Mouse (Mus musculus) MEL (cell line): ENCODE measurements around the gene Cd48. TPM values are rescaled to one million over a fixed set of nuclear protein-coding genes. Genes with fewer than 3 reads are reported as not detected.

Experiments
- DNase-seq: peaks from one replicate; pipeline ENCODE4 v3.0.0; 2011; ENCODE audit warnings: low read depth, low spot score
- H3K27ac ChIP-seq: 2 replicates; pipeline ENCODE4 v1.5.1; 2012; ENCODE audit warnings: low read depth, mild to moderate bottlenecking, control low read depth, low read length, moderate library complexity; ENCODE audit not compliant: control insufficient read depth
- H3K27me3 ChIP-seq, 2 experiments: fragments of 150-350 bp in 1 of 2; sonication (generic) in 1 of 2; 2 replicates each; pipeline ENCODE4 v1.6.1; 2012; ENCODE audit warnings: low read length in 2 of 2, mild to moderate bottlenecking in 2 of 2, improper control_type of control experiment in 1 of 2, moderate library complexity in 1 of 2; ENCODE audit not compliant: insufficient read depth in 2 of 2, control insufficient read depth in 1 of 2
- H3K36me3 ChIP-seq, 2 experiments: 2 replicates each; pipeline ENCODE4 v1.6.1; 2012 to 2014; ENCODE audit warnings: low read length in 2 of 2, improper control_type of control experiment in 1 of 2, inconsistent platforms in 1 of 2, mild to moderate bottlenecking in 1 of 2; ENCODE audit not compliant: insufficient read depth in 2 of 2, control insufficient read depth in 1 of 2
- H3K4me1 ChIP-seq, 2 experiments: fragments of 150-350 bp in 1 of 2; sonication (generic) in 1 of 2; 2 replicates each; pipeline ENCODE4 v1.6.1; 2012; ENCODE audit warnings: low read length in 2 of 2, improper control_type of control experiment in 1 of 2, mild to moderate bottlenecking in 1 of 2; ENCODE audit not compliant: insufficient read depth in 2 of 2, control insufficient read depth in 1 of 2
- H3K4me3 ChIP-seq, 2 experiments: fragments of 150-350 bp in 1 of 2; sonication (generic) in 1 of 2; 2 replicates each; pipeline ENCODE4 v1.5.1; 2012; ENCODE audit warnings: low read depth in 2 of 2, low read length in 2 of 2, mild to moderate bottlenecking in 2 of 2, moderate library complexity in 2 of 2, control low read depth in 1 of 2, improper control_type of control experiment in 1 of 2; ENCODE audit not compliant: control insufficient read depth in 1 of 2, insufficient read depth in 1 of 2
- H3K79me2 ChIP-seq: 2 replicates; pipeline ENCODE4 v1.6.1; 2012; ENCODE audit warnings: mild to moderate bottlenecking, low read length, moderate library complexity; ENCODE audit not compliant: control insufficient read depth, poor library complexity, insufficient read depth
- H3K9ac ChIP-seq: 2 replicates; pipeline ENCODE4 v1.6.1; 2012; ENCODE audit warnings: low read depth, mild to moderate bottlenecking, control low read depth, low read length, moderate library complexity; ENCODE audit not compliant: control insufficient read depth, poor library complexity, severe bottlenecking
- H3K9me3 ChIP-seq: fragments of 150-350 bp; sonication (generic); replicated peaks from 2 replicates; pipeline ENCODE4 v1.6.1; 2012; ENCODE audit warnings: mild to moderate bottlenecking, low read length, improper control_type of control experiment, moderate library complexity; ENCODE audit not compliant: insufficient read depth
- BHLHE40 ChIP-seq: IDR thresholded peaks from 2 replicates; pipeline ENCODE4 v1.6.1; 2012; ENCODE audit warnings: low read depth, mild to moderate bottlenecking, inconsistent platforms, low read length, improper control_type of control experiment, borderline replicate concordance
- CHD1 ChIP-seq: IDR thresholded peaks from 2 replicates; pipeline ENCODE4 v1.6.1; 2012; ENCODE audit warnings: low read depth, mild to moderate bottlenecking, inconsistent platforms, low read length, improper control_type of control experiment
- CHD2 ChIP-seq: IDR thresholded peaks from 2 replicates; pipeline ENCODE4 v1.6.1; 2011; ENCODE audit warnings: low read length, improper control_type of control experiment
- CTCF ChIP-seq, 3 experiments: IDR thresholded peaks in 2 of 3; conservative IDR thresholded peaks in 1 of 3; 2 replicates each; pipeline ENCODE4 v1.5.1; 2011 to 2012; ENCODE audit warnings: low read length in 3 of 3, low read depth in 2 of 3, mild to moderate bottlenecking in 2 of 3, improper control_type of control experiment in 1 of 3, inconsistent platforms in 1 of 3, mixed read lengths in 1 of 3, moderate library complexity in 1 of 3; ENCODE audit not compliant: control insufficient read depth in 1 of 3, insufficient read depth in 1 of 3, poor library complexity in 1 of 3, severe bottlenecking in 1 of 3
- ELF1 ChIP-seq: IDR thresholded peaks from 2 replicates; pipeline ENCODE4 v1.6.1; 2014; ENCODE audit warnings: low read depth, mild to moderate bottlenecking, inconsistent platforms, low read length, improper control_type of control experiment, moderate library complexity
- EP300 ChIP-seq, 2 experiments: IDR thresholded peaks; 2 replicates each; pipeline ENCODE4 v1.6.1; 2011; ENCODE audit warnings: improper control_type of control experiment in 2 of 2, low read length in 2 of 2, low read depth in 1 of 2, mild to moderate bottlenecking in 1 of 2
- ETS1 ChIP-seq: IDR thresholded peaks from 2 replicates; pipeline ENCODE4 v1.6.1; 2012; ENCODE audit warnings: low read depth, mild to moderate bottlenecking, inconsistent platforms, low read length, improper control_type of control experiment, moderate library complexity
- GATA1 ChIP-seq: IDR thresholded peaks from 2 replicates; pipeline ENCODE4 v1.6.1; 2011; ENCODE audit warnings: low read depth, low read length, improper control_type of control experiment
- HCFC1 ChIP-seq: IDR thresholded peaks from 2 replicates; pipeline ENCODE4 v1.6.1; 2012; ENCODE audit warnings: low read depth, mild to moderate bottlenecking, inconsistent platforms, low read length, improper control_type of control experiment, moderate library complexity
- JUND ChIP-seq: IDR thresholded peaks from 2 replicates; pipeline ENCODE4 v1.6.1; 2011; ENCODE audit warnings: low read depth, mild to moderate bottlenecking, improper control_type of control experiment, low read length
- KAT2A ChIP-seq: conservative IDR thresholded peaks from 2 replicates; pipeline ENCODE4 v1.6.1; 2012; ENCODE audit warnings: low read depth, low read length, improper control_type of control experiment, inconsistent platforms
- MAFK ChIP-seq: IDR thresholded peaks from 2 replicates; pipeline ENCODE4 v1.6.1; 2011; ENCODE audit warnings: low read depth, mild to moderate bottlenecking, low read length, improper control_type of control experiment, borderline replicate concordance
- MAX ChIP-seq: IDR thresholded peaks from 2 replicates; pipeline ENCODE4 v1.6.1; 2011; ENCODE audit warnings: low read length, improper control_type of control experiment
- MAZ ChIP-seq: IDR thresholded peaks from 2 replicates; pipeline ENCODE4 v1.6.1; 2012; ENCODE audit warnings: low read depth, mild to moderate bottlenecking, inconsistent platforms, low read length, improper control_type of control experiment
- MXI1 ChIP-seq: IDR thresholded peaks from 2 replicates; pipeline ENCODE4 v1.6.1; 2011; ENCODE audit warnings: mild to moderate bottlenecking, low read depth, low read length, improper control_type of control experiment
- MYB ChIP-seq: IDR thresholded peaks from 2 replicates; pipeline ENCODE4 v1.6.1; 2011; ENCODE audit warnings: mild to moderate bottlenecking, low read depth, low read length, improper control_type of control experiment
- MYC ChIP-seq: IDR thresholded peaks from 2 replicates; pipeline ENCODE4 v1.6.1; 2011; ENCODE audit warnings: low read depth, mild to moderate bottlenecking, low read length, improper control_type of control experiment, moderate library complexity
- NELFE ChIP-seq: IDR thresholded peaks from 2 replicates; pipeline ENCODE4 v1.6.1; 2011; ENCODE audit warnings: low read depth, low read length, improper control_type of control experiment
- POLR2A ChIP-seq, 2 experiments: IDR thresholded peaks; 2 replicates each; pipeline ENCODE4 v1.6.1; 2011 to 2012; ENCODE audit warnings: low read length in 2 of 2, mild to moderate bottlenecking in 2 of 2, control low read depth in 1 of 2, improper control_type of control experiment in 1 of 2, low read depth in 1 of 2, moderate library complexity in 1 of 2; ENCODE audit not compliant: control insufficient read depth in 1 of 2, insufficient read depth in 1 of 2, poor library complexity in 1 of 2
- RAD21 ChIP-seq: IDR thresholded peaks from 2 replicates; pipeline ENCODE4 v1.6.1; 2011; ENCODE audit warnings: mild to moderate bottlenecking, low read depth, low read length, improper control_type of control experiment
- RCOR1 ChIP-seq: IDR thresholded peaks from 2 replicates; pipeline ENCODE4 v1.6.1; 2012; ENCODE audit warnings: low read depth, mild to moderate bottlenecking, inconsistent platforms, low read length, improper control_type of control experiment
- SIN3A ChIP-seq: IDR thresholded peaks from 2 replicates; pipeline ENCODE4 v1.6.1; 2012; ENCODE audit warnings: low read length, improper control_type of control experiment, inconsistent platforms
- TCF12 ChIP-seq: IDR thresholded peaks from 2 replicates; pipeline ENCODE4 v1.6.1; 2014; ENCODE audit warnings: low read depth, mild to moderate bottlenecking, inconsistent platforms, low read length, improper control_type of control experiment, moderate library complexity
- USF1 ChIP-seq: IDR thresholded peaks from 2 replicates; pipeline ENCODE4 v1.6.1; 2014; ENCODE audit warnings: low read depth, mild to moderate bottlenecking, inconsistent platforms, low read length, improper control_type of control experiment, moderate library complexity
- USF2 ChIP-seq, 2 experiments: IDR thresholded peaks; 2 replicates each; pipeline ENCODE4 v1.6.1; 2011 to 2012; ENCODE audit warnings: improper control_type of control experiment in 2 of 2, low read length in 2 of 2, borderline replicate concordance in 1 of 2, inconsistent platforms in 1 of 2, low read depth in 1 of 2, mild to moderate bottlenecking in 1 of 2; ENCODE audit not compliant: insufficient read depth in 1 of 2
- ZC3H11A ChIP-seq: IDR thresholded peaks from 2 replicates; pipeline ENCODE4 v1.6.1; 2012; ENCODE audit warnings: low read depth, mild to moderate bottlenecking, inconsistent platforms, low read length, improper control_type of control experiment
- ZMIZ1 ChIP-seq: IDR thresholded peaks from 2 replicates; pipeline ENCODE4 v1.6.1; 2012; ENCODE audit warnings: low read depth, mild to moderate bottlenecking, inconsistent platforms, low read length, improper control_type of control experiment, moderate library complexity
- ZNF384 ChIP-seq: IDR thresholded peaks from 2 replicates; pipeline ENCODE4 v1.6.1; 2012; ENCODE audit warnings: low read depth, mild to moderate bottlenecking, inconsistent platforms, low read length, improper control_type of control experiment
- polyA plus RNA-seq, 2 experiments: library from polyadenylated mRNA; stranded (reverse) in 1 of 2; unstranded in 1 of 2; fragments of >175 nt in 1 of 2; fragments of >200 nt in 1 of 2; gene quantifications; 2 replicates each; pipeline versions ENCODE4 v1.2.1 to v1.2.4; 2012; ENCODE audit warnings: low replicate concordance in 2 of 2, low read depth in 1 of 2; ENCODE audit not compliant: insufficient read length in 2 of 2, insufficient read depth in 1 of 2, missing spikeins in 1 of 2
- total RNA-seq: library from RNA; depleted of rRNA; stranded (reverse); fragments of 300-350 nt; gene quantifications from 2 replicates; pipeline ENCODE4 v1.2.3, GENCODE M21; 2012

Gene Cd48
- total and polyA plus RNA-seq, 3 experiments: 64.6 to 84.6 TPM; not detected in 1

GRCm38 (mm10) chr1:171731195-171731594 is 49.4 kb downstream of the Cd48 start (continued):
- no peak for TF ChIP-seq MAX
- TF ChIP-seq RCOR1: no peak
- no peak for TF ChIP-seq JUND
- peak; percentile 54 for TF ChIP-seq ZC3H11A
- TF ChIP-seq CTCF (IDR thresholded peaks at IDR 0.05 in 2 of 3, conservative IDR thresholded peaks at IDR 0.05 in 1 of 3; ENCODE audit: control insufficient read depth in 1 of 3, insufficient read depth in 1 of 3, low read depth in 2 of 3, low read length in 3 of 3, poor library complexity in 1 of 3, severe bottlenecking in 1 of 3): peak in 2 of 3 experiments; percentile 12 to 52; a peak in 2 of 6 replicates
- peak; percentile 49 for TF ChIP-seq RAD21
- no peak for TF ChIP-seq CHD1
- TF ChIP-seq MXI1: no peak
- no peak for TF ChIP-seq CHD2
- no peak for TF ChIP-seq BHLHE40

- Histone ChIP-seq H3K79me2 (no peaks in the 10 kb centered on the region), H3K9ac (no peak overlapping the region), H3K4me3 (no peak overlapping the region), H3K27me3 (no peaks in the 10 kb centered on the region), H3K9me3 (no peaks in the 10 kb centered on the region), H3K36me3 (no peaks in the 10 kb centered on the region), H3K27ac (no peak overlapping the region), H3K4me1 (no peaks in the 10 kb centered on the region)
- TF ChIP-seq USF2 (IDR thresholded peaks at IDR 0.05; ENCODE audit: borderline replicate concordance in 1 of 2, insufficient read depth in 1 of 2, low read depth in 1 of 2, low read length in 2 of 2) (no peak), POLR2A (IDR thresholded peaks at IDR 0.05; ENCODE audit: control insufficient read depth in 1 of 2, insufficient read depth in 1 of 2, low read depth in 1 of 2, low read length in 2 of 2, poor library complexity in 1 of 2) (no peak)
- DNase-seq: no peak
These were observed 53.1 kb downstream of the Cd48 start for GRCm38 (mm10) chr1:171734898-171735297.

DNA sequence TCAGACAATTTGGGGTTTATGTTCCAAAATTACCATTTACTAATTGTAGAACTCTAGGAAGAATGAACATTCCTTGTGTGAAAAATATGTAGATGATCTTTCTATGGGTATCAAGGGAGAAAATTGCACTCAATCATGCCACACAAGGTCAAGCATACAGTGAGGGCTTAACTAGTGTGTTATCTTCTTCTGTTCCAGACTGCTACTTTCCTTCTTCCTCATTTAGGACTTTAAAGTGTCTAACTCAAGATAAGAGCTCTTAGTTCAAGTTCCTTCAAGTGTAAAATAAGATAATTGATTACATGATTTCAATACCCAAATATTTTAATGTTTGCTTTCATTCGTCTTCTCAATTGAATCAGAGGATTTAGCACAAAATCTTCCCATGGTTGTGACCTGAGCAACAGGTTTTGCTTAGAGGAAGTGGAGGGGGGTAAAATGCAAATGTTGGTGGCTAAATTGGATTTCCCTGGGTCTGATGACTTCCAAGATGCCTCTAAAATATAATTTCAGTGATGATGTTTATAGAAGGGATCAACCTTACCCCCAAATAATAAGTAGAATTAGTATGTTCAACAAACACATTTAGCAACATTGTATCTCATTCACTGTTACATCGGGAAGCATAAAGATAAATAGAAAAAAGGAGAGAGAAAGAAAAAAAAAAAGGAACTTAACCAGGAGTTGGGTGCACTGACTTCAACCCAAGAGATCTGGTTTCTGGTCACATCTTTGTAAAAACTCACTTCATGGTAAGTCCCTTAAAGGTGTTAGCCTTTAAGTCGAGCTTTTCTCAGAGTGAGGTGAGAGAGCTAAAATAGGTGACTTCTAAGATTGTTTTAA is 66.5 kb downstream of the Cd48 start:
- Histone ChIP-seq H3K4me3 (peak overlapping the region; percentile 23 to 38; a peak in 3 of 4 replicates), H3K36me3 (peaks cover 0 to 17% of the 10 kb centered on the region in 2 experiments; a peak in 2 of 4 replicates), H3K27me3 (no peaks in the 10 kb centered on the region), H3K4me1 (peaks cover 15 to 20% of the 10 kb centered on the region in 2 experiments), H3K9ac (no peak overlapping the region), H3K27ac (peak overlapping the region; percentile 61), H3K79me2 (no peaks in the 10 kb centered on the region), H3K9me3 (no peaks in the 10 kb centered on the region)
- peak; percentile 67 for DNase-seq
- 0 out of 2 replicates have a peak, but pooled peaks have one; percentile 35 for TF ChIP-seq MAZ
- TF ChIP-seq ELF1: peak; percentile 44; the same call in 1 of the 2 replicates
- TF ChIP-seq ZMIZ1: peak; percentile 49; the same call in 1 of the 2 replicates
- no peak for TF ChIP-seq KAT2A
- TF ChIP-seq NELFE: no peak
- TF ChIP-seq EP300 (IDR thresholded peaks at IDR 0.05; ENCODE audit: low read depth in 1 of 2, low read length in 2 of 2): peak; percentile 95 to 99
- peak; percentile 74 for TF ChIP-seq MAFK
- TF ChIP-seq MYC: peak; percentile 71; the same call in 1 of the 2 replicates
- TF ChIP-seq MYB: no peak; the same call in 1 of the 2 replicates
- peak; percentile 75 for TF ChIP-seq ZNF384
- peak; percentile 57; the same call in 1 of the 2 replicates for TF ChIP-seq SIN3A
- peak; percentile 98 for TF ChIP-seq GATA1
- TF ChIP-seq ETS1: peak; percentile 82
- TF ChIP-seq USF1: no peak
- TF ChIP-seq TCF12: peak; percentile 96
- TF ChIP-seq BHLHE40: peak; percentile 52; the same call in 1 of the 2 replicates
- 0 out of 2 replicates have a peak, but pooled peaks have one; percentile 47 for TF ChIP-seq JUND
- 0 out of 2 replicates have a peak, but pooled peaks have one; percentile 27 for TF ChIP-seq HCFC1
